Mouse (Mus musculus) cortical plate, adult 2 months (tissue): ENCODE measurements around the gene Lclat1.
"Not testable (repeated sequence)": the region's sequence is repeated elsewhere in the genome, so short reads cannot be mapped to it uniquely, and the experiment has no call there.

ENCODE experiments used
- CTCF ChIP-seq: fragments of 200-500 bp; IDR thresholded peaks from 2 replicates; pipeline ENCODE4 v1.5.1; 2011; ENCODE audit warnings: mild to moderate bottlenecking, control low read depth, low read length; ENCODE audit not compliant: insufficient read depth; ENCODE audit errors: extremely low read depth
- POLR2A ChIP-seq: fragments of 200-500 bp; IDR thresholded peaks from 2 replicates; pipeline ENCODE4 v1.6.1; 2011; ENCODE audit warnings: mild to moderate bottlenecking, low read length, control low read depth; ENCODE audit not compliant: insufficient read depth; ENCODE audit errors: extremely low read depth

GRCm38 (mm10) chr17:73152790-73153525 is 45.2 kb downstream of the Lclat1 start:
- not testable (repeated sequence) for TF ChIP-seq CTCF, POLR2A
